Mouse (Mus musculus) MEL (cell line): Measurements from ENCODE around the gene Hist1h1c. TPM values are rescaled to one million over a fixed set of nuclear protein-coding genes. Genes with fewer than 3 reads are reported as not detected.

Experiments used
- DNase-seq: peaks from one replicate; pipeline ENCODE4 v3.0.0; 2011; ENCODE audit warnings: low read depth, low spot score
- H3K27ac ChIP-seq: 2 replicates; pipeline ENCODE4 v1.5.1; 2012; ENCODE audit warnings: low read depth, mild to moderate bottlenecking, control low read depth, low read length, moderate library complexity; ENCODE audit not compliant: control insufficient read depth
- H3K27me3 ChIP-seq, 2 experiments: fragments of 150-350 bp in 1 of 2; sonication (generic) in 1 of 2; 2 replicates each; pipeline ENCODE4 v1.6.1; 2012; ENCODE audit warnings: low read length in 2 of 2, mild to moderate bottlenecking in 2 of 2, improper control_type of control experiment in 1 of 2, moderate library complexity in 1 of 2; ENCODE audit not compliant: insufficient read depth in 2 of 2, control insufficient read depth in 1 of 2
- H3K36me3 ChIP-seq, 2 experiments: 2 replicates each; pipeline ENCODE4 v1.6.1; 2012 to 2014; ENCODE audit warnings: low read length in 2 of 2, improper control_type of control experiment in 1 of 2, inconsistent platforms in 1 of 2, mild to moderate bottlenecking in 1 of 2; ENCODE audit not compliant: insufficient read depth in 2 of 2, control insufficient read depth in 1 of 2
- H3K4me1 ChIP-seq, 2 experiments: fragments of 150-350 bp in 1 of 2; sonication (generic) in 1 of 2; 2 replicates each; pipeline ENCODE4 v1.6.1; 2012; ENCODE audit warnings: low read length in 2 of 2, improper control_type of control experiment in 1 of 2, mild to moderate bottlenecking in 1 of 2; ENCODE audit not compliant: insufficient read depth in 2 of 2, control insufficient read depth in 1 of 2
- H3K4me3 ChIP-seq, 2 experiments: fragments of 150-350 bp in 1 of 2; sonication (generic) in 1 of 2; 2 replicates each; pipeline ENCODE4 v1.5.1; 2012; ENCODE audit warnings: low read depth in 2 of 2, low read length in 2 of 2, mild to moderate bottlenecking in 2 of 2, moderate library complexity in 2 of 2, control low read depth in 1 of 2, improper control_type of control experiment in 1 of 2; ENCODE audit not compliant: control insufficient read depth in 1 of 2, insufficient read depth in 1 of 2
- H3K79me2 ChIP-seq: 2 replicates; pipeline ENCODE4 v1.6.1; 2012; ENCODE audit warnings: mild to moderate bottlenecking, low read length, moderate library complexity; ENCODE audit not compliant: control insufficient read depth, poor library complexity, insufficient read depth
- H3K9ac ChIP-seq: 2 replicates; pipeline ENCODE4 v1.6.1; 2012; ENCODE audit warnings: low read depth, mild to moderate bottlenecking, control low read depth, low read length, moderate library complexity; ENCODE audit not compliant: control insufficient read depth, poor library complexity, severe bottlenecking
- H3K9me3 ChIP-seq: fragments of 150-350 bp; sonication (generic); replicated peaks from 2 replicates; pipeline ENCODE4 v1.6.1; 2012; ENCODE audit warnings: mild to moderate bottlenecking, low read length, improper control_type of control experiment, moderate library complexity; ENCODE audit not compliant: insufficient read depth
- BHLHE40 ChIP-seq: IDR thresholded peaks from 2 replicates; pipeline ENCODE4 v1.6.1; 2012; ENCODE audit warnings: low read depth, mild to moderate bottlenecking, inconsistent platforms, low read length, improper control_type of control experiment, borderline replicate concordance
- CHD2 ChIP-seq: IDR thresholded peaks from 2 replicates; pipeline ENCODE4 v1.6.1; 2011; ENCODE audit warnings: low read length, improper control_type of control experiment
- GABPA ChIP-seq: IDR thresholded peaks from 2 replicates; pipeline ENCODE4 v1.6.1; 2012; ENCODE audit warnings: low read depth, mild to moderate bottlenecking, inconsistent platforms, low read length, improper control_type of control experiment, moderate library complexity
- HCFC1 ChIP-seq: IDR thresholded peaks from 2 replicates; pipeline ENCODE4 v1.6.1; 2012; ENCODE audit warnings: low read depth, mild to moderate bottlenecking, inconsistent platforms, low read length, improper control_type of control experiment, moderate library complexity
- JUND ChIP-seq: IDR thresholded peaks from 2 replicates; pipeline ENCODE4 v1.6.1; 2011; ENCODE audit warnings: low read depth, mild to moderate bottlenecking, improper control_type of control experiment, low read length
- KAT2A ChIP-seq: conservative IDR thresholded peaks from 2 replicates; pipeline ENCODE4 v1.6.1; 2012; ENCODE audit warnings: low read depth, low read length, improper control_type of control experiment, inconsistent platforms
- MAFK ChIP-seq: IDR thresholded peaks from 2 replicates; pipeline ENCODE4 v1.6.1; 2011; ENCODE audit warnings: low read depth, mild to moderate bottlenecking, low read length, improper control_type of control experiment, borderline replicate concordance
- MYC ChIP-seq: IDR thresholded peaks from 2 replicates; pipeline ENCODE4 v1.6.1; 2011; ENCODE audit warnings: low read depth, mild to moderate bottlenecking, low read length, improper control_type of control experiment, moderate library complexity
- NELFE ChIP-seq: IDR thresholded peaks from 2 replicates; pipeline ENCODE4 v1.6.1; 2011; ENCODE audit warnings: low read depth, low read length, improper control_type of control experiment
- POLR2A ChIP-seq, 2 experiments: IDR thresholded peaks; 2 replicates each; pipeline ENCODE4 v1.6.1; 2011 to 2012; ENCODE audit warnings: low read length in 2 of 2, mild to moderate bottlenecking in 2 of 2, control low read depth in 1 of 2, improper control_type of control experiment in 1 of 2, low read depth in 1 of 2, moderate library complexity in 1 of 2; ENCODE audit not compliant: control insufficient read depth in 1 of 2, insufficient read depth in 1 of 2, poor library complexity in 1 of 2
- POLR2AphosphoS5 ChIP-seq: IDR thresholded peaks from 2 replicates; pipeline ENCODE4 v1.6.1; 2012; ENCODE audit warnings: low read depth, borderline replicate concordance, mild to moderate bottlenecking, inconsistent platforms, low read length, moderate library complexity, mixed read lengths
- RAD21 ChIP-seq: IDR thresholded peaks from 2 replicates; pipeline ENCODE4 v1.6.1; 2011; ENCODE audit warnings: mild to moderate bottlenecking, low read depth, low read length, improper control_type of control experiment
- SIN3A ChIP-seq: IDR thresholded peaks from 2 replicates; pipeline ENCODE4 v1.6.1; 2012; ENCODE audit warnings: low read length, improper control_type of control experiment, inconsistent platforms
- TCF12 ChIP-seq: IDR thresholded peaks from 2 replicates; pipeline ENCODE4 v1.6.1; 2014; ENCODE audit warnings: low read depth, mild to moderate bottlenecking, inconsistent platforms, low read length, improper control_type of control experiment, moderate library complexity
- USF1 ChIP-seq: IDR thresholded peaks from 2 replicates; pipeline ENCODE4 v1.6.1; 2014; ENCODE audit warnings: low read depth, mild to moderate bottlenecking, inconsistent platforms, low read length, improper control_type of control experiment, moderate library complexity
- ZC3H11A ChIP-seq: IDR thresholded peaks from 2 replicates; pipeline ENCODE4 v1.6.1; 2012; ENCODE audit warnings: low read depth, mild to moderate bottlenecking, inconsistent platforms, low read length, improper control_type of control experiment
- polyA plus RNA-seq, 2 experiments: library from polyadenylated mRNA; stranded (reverse) in 1 of 2; unstranded in 1 of 2; fragments of >175 nt in 1 of 2; fragments of >200 nt in 1 of 2; gene quantifications; 2 replicates each; pipeline versions ENCODE4 v1.2.1 to v1.2.4; 2012; ENCODE audit warnings: low replicate concordance in 2 of 2, low read depth in 1 of 2; ENCODE audit not compliant: insufficient read length in 2 of 2, insufficient read depth in 1 of 2, missing spikeins in 1 of 2
- total RNA-seq: library from RNA; depleted of rRNA; stranded (reverse); fragments of 300-350 nt; gene quantifications from 2 replicates; pipeline ENCODE4 v1.2.3, GENCODE M21; 2012

Hist1h1c gene
- total and polyA plus RNA-seq, 3 experiments, result 3.8 to 348 TPM; not detected in 1

- Histone ChIP-seq H3K36me3 (peaks cover 0 to 22% of the 10 kb centered on the region in 2 experiments; a peak in 2 of 4 replicates), H3K9ac (peak overlapping the region; percentile 85), H3K9me3 (no peaks in the 10 kb centered on the region), H3K79me2 (peaks cover 1% of the 10 kb centered on the region; the same call in 1 of the 2 replicates), H3K4me1 (0 out of 4 replicates have a peak, but pooled peaks cover 3% of the 10 kb centered on the region in 2 experiments), H3K27ac (peak overlapping the region; percentile 99), H3K27me3 (no peaks in the 10 kb centered on the region), H3K4me3 (peak overlapping the region; percentile 67 to 70)
- TF ChIP-seq HCFC1 (no peak), USF1 (no peak), POLR2AphosphoS5 (peak; percentile 56; the same call in 1 of the 2 replicates)
- DNase-seq, result no peak
Observed at GRCm38 (mm10) chr13:23739922-23740252, 1.3 kb downstream of the Hist1h1c start.

- 0 out of 4 replicates have a peak, but pooled peaks cover 3% of the 10 kb centered on the region in 2 experiments for H3K4me1 ChIP-seq
- peak overlapping the region; percentile 67 to 70 for H3K4me3 ChIP-seq
- H3K27me3 ChIP-seq, result no peaks in the 10 kb centered on the region
- peaks cover 1% of the 10 kb centered on the region; the same call in 1 of the 2 replicates for H3K79me2 ChIP-seq
- no peak for TF ChIP-seq JUND
- TF ChIP-seq GABPA, result no peak
- no peak for TF ChIP-seq TCF12
- no peak for TF ChIP-seq MYC
- TF ChIP-seq RAD21, result no peak
- no peak for TF ChIP-seq CHD2
- TF ChIP-seq MAFK, result no peak
- TF ChIP-seq SIN3A, result no peak
- no peak for TF ChIP-seq ZC3H11A
- TF ChIP-seq KAT2A, result no peak
- TF ChIP-seq HCFC1, result no peak
- no peak for TF ChIP-seq POLR2A (IDR thresholded peaks at IDR 0.05; ENCODE audit: control insufficient read depth in 1 of 2, insufficient read depth in 1 of 2, low read depth in 1 of 2, low read length in 2 of 2, poor library complexity in 1 of 2)
- TF ChIP-seq BHLHE40, result no peak
- TF ChIP-seq NELFE, result no peak
- H3K9me3 ChIP-seq, result no peaks in the 10 kb centered on the region
- H3K9ac ChIP-seq, result peak overlapping the region; percentile 85
- no peak for DNase-seq
- peaks cover 0 to 22% of the 10 kb centered on the region in 2 experiments; a peak in 2 of 4 replicates for H3K36me3 ChIP-seq
- H3K27ac ChIP-seq, result peak overlapping the region; percentile 99
Observed at GRCm38 (mm10) chr13:23740256-23740840, 1.7 kb downstream of the Hist1h1c start.
